Mouse (Mus musculus): ENCODE measurements around the gene Plekha4. TPM values are rescaled to one million over a fixed set of nuclear protein-coding genes. Genes with fewer than 3 reads are reported as not detected.
"Not testable (repeated sequence)": the region's sequence is repeated elsewhere in the genome, so short reads cannot be mapped to it uniquely, and the experiment has no call there.

Gene Plekha4
- total RNA-seq, 2 experiments from 2014 or later, result 0.90 to 2.7 TPM

- intact Hi-C loops (cut with DNase I), result no loop called here
- DNase-seq, result no peak
Measured at GRCm38 (mm10) chr7:45508561-45508960, 17.6 kb upstream of the Plekha4 start.

DNA sequence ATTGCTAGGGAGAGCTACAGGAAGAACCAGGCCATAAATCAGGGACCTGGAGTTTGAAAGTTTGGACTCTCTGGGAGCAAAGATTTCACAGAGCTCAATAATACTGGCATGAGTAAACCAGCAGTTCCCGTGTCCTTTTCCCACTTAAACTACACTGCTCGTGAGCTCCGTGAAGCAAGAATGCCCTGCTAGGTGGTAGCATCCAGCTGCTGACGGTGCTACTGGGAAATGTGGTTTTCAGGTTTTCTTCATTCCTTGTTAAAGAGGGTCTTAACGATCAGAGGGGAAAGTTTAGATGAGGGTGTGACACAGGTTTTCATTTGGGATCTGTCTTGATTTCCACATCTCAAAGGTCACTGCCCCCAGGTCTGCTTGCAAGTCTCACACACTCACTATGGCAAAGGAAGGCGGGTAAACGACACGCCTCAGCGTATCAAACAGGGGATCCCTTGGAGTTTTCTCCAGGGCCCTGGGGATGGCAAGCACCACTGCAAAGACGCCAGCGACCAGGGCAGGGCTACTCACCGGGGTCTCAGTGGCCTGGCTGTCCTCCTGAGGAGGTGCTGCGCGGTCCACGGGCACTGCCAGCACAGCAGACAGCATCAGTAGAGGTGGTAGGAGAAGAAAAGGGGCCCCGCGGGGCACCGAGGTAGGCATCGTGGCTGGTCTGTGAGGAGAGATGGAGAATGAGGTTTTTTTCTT is 16.8 kb upstream of the Plekha4 start:
- intact Hi-C loops (cut with DNase I), result no loop called here
- DNase-seq, result no peak

DNA sequence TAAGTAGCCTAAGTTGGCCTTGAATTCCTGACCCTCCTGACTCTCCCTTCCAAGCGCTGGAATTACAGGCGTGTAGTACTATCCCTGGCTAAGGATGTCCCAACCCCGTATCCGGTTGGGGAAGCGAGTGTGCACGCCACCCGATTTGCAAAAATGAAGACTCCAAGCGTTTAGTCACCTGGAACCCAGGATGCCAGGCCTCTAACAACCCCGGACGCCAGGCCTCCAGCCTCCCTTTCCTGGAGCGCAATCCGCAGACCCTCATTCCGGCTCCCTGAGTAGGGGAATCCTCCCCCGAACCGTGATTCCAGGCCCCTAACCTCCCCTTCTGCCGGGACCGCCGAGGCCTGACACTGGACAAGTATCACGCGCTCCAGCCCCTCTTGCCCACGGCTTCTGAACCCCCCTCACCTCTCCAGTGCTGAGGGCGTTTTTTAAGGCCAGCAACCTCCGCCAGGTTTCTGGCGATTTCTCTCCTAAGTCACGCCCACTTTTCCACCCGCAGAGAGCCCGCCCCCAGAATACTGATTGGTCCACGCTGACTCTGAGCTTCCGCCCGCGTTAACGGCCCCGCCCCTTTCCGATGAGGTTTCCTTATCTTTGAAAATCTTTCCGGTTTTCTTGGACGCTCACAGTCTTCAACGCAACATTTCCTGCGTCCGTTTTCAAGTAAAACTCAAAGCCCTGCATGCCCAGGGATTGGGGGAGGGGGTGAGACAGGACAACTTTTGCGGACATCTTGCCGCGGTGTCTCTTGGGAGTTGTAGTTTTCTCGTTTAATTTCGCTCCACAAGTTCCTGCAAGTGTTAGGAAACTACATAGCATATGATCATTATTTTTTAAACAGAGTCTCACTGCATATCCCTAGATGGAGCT is 16.0 kb upstream of the Plekha4 start, which contains the start of gene Nucb1:
Gene Nucb1 (minus strand): TSS at position 495 of the 876 bp plus-strand sequence.
- DNase-seq, result peak; percentile 92
- intact Hi-C loops (cut with DNase I), result no loop called here

DNA sequence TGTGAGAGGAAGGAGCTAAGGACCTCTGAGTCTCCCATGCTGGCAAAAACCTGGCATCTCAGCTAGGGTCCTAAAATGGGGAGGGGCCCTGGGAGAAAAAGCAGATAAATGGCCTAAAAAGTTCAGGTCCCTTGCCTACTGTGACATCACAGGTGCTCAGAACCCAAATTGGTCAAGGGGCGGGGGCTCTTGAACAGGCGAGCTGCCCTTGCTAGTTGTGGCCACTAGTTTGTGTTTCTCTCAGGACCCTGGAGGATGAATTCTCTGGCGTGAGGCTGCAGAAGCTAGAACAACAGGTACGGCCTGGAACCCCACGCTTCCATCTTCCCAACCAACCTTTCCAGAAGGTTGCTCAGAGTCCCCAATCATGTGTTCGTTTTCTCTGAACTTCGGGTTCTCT is 11.7 kb upstream of the Plekha4 start:
- DNase-seq, result no peak
- intact Hi-C loops (cut with DNase I), result no loop called here

- no peak for DNase-seq
- intact Hi-C loops (cut with DNase I), result no loop called here
Measured at GRCm38 (mm10) chr7:45515436-45515835, 10.7 kb upstream of the Plekha4 start.

DNA sequence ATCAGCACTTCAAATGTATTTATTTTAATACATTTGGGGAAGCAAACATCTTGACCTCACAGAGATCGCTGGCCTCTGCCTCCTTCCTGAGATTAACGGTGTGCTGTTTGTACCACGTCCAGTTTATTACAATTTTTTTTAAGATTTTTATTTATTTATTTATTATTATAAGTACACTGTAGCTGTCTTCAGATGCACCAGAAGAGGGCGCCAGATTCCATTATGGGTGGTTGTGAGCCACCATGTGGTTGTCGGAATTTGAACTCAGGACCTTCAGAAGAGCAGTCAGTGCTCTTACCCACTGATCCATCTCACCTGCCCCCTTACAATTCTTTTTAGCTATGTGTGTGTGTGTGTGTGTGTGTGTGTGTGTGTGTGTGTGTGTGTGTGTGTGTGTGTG is 9.3 kb upstream of the Plekha4 start:
- intact Hi-C loops (cut with DNase I); DNase-seq: not testable (repeated sequence)

- no peak for DNase-seq
- intact Hi-C loops (cut with DNase I), result no loop called here
Measured at GRCm38 (mm10) chr7:45518618-45519017, 7.5 kb upstream of the Plekha4 start.

GRCm38 (mm10) chr7:45519345-45520120 is 6.6 kb upstream of the Plekha4 start:
- DNase-seq, result no peak
- intact Hi-C loops (cut with DNase I), result no loop called here

DNA sequence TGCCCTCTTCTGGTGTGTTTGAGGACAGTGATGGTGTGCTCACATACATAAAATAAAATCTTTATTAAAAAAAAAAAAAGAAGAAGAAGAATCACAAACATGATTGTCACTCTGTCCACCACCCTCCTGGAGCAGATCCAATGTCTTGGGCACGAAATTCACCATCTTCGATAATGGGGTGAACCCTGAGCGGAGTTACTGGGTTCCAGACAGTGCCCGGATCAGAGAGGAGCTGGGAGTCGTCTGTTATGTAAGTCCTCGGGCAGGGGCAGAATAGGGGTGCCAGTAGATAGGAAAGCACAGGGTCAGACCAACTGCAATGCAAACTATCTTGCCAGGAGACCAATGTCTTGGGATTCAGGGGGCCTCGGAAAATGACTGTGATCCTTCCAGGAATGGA is 5.5 kb upstream of the Plekha4 start:
- DNase-seq, result no peak
- intact Hi-C loops (cut with DNase I), result no loop called here

DNA sequence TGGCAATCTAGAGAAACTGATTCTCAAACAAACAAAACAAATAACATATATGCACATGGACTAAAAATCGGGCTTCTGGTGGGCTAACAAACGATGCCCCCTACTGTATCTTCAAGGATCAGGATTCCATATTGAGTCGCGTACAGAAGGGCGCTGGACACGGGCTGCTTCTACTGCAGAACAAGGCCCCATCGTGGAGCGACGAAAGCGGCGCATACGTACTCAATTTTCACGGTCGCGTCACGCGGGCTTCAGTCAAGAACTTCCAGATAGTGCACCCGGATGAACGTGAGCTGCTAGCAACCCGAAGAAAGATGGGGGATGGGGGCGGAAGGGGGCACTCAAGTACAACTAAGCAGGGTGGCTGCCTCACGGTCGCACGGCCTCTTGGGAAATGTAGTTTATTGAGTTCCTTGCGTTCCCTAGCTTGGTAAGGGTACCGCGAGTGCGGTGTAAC is 4.4 kb upstream of the Plekha4 start:
- intact Hi-C loops (cut with DNase I), result no loop called here
- peak; percentile 90 for DNase-seq

DNA sequence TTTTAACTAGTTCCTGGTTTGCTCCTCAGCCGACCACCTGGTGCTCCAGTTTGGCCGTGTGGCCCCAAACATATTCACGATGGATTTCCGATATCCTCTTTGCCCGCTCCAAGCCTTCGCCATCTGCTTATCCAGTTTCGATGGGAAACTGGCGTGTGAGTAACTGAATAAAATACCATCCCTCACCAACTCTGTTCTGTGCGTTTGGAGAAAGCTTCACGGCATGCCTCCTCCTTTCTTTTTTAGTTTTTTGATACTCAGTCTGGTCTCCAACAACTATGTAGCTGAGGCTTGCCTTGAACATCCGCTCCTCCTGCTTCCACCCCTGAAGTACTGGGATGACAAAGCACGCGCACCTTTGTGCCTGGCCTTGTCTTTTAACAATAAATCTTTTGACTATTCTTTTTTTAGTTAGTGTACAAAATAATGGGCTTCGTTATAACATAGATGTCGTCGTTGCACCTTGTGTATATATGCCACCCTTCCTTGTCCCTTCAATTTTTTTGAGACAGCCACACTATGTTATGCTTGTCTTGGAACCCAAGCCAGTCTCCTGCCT is 3.9 kb upstream of the Plekha4 start:
- intact Hi-C loops (cut with DNase I), result no loop called here
- no peak for DNase-seq

DNA sequence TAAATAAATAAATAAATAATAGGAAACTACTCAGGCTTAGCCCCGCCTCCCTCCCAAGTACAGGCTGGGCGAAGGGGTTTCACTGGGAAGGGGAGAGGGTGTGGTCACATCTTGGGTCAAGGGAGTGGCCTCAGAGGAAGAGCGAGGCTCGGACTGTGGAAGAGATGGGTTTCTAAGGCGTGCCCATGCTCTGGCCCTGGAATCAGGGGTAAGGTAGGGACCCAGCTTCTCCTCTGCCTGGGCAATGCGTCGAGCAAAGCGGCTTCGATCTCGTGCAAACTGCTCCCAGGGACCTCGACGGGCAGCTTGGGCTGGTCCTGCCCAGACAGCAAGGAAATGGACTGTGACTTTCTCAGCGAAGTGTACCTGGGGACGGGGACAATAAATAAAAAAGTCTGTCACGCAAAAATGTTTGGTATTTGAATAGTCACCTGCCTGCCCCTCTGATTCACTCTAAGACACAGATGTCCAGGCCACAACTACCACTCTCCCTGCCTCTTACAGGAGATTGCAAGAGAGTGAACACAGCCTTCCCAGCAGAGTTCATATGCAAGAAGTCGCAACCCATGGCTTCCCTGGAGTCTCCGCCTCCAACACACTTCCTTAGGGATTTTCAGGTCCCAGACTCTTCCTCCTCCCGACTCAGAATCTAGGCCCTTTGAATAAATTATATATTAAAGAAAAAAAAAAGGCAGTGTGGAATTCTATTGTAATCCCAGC is 3.0 kb upstream of the Plekha4 start:
- intact Hi-C loops (cut with DNase I), result no loop called here
- DNase-seq, result no peak

DNA sequence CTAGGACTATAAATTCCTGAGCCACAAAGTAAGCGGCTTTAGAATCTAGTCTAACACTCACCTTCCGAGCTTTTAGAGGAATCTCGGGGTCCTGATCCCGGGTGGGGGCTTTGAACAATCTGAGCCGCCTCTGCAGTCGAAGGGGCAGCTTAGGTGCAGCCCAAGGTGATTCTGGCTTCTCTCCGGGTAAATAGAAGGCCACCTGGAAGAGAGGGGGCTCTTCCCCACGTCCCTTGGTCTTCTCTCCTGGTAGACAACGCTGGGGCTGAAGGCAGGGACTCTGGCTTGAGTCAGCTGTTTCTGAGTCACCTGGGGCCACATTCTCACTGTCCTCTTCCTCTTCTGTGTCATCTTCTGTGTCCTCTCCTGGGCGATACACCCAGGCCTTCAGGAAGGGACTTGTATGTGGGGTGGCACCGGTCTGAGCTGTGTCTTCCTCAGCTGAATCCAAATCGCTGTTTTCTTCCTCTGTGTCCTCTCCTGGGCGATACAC is 2.4 kb upstream of the Plekha4 start:
- DNase-seq, result no peak
- intact Hi-C loops (cut with DNase I), result no loop called here

DNA sequence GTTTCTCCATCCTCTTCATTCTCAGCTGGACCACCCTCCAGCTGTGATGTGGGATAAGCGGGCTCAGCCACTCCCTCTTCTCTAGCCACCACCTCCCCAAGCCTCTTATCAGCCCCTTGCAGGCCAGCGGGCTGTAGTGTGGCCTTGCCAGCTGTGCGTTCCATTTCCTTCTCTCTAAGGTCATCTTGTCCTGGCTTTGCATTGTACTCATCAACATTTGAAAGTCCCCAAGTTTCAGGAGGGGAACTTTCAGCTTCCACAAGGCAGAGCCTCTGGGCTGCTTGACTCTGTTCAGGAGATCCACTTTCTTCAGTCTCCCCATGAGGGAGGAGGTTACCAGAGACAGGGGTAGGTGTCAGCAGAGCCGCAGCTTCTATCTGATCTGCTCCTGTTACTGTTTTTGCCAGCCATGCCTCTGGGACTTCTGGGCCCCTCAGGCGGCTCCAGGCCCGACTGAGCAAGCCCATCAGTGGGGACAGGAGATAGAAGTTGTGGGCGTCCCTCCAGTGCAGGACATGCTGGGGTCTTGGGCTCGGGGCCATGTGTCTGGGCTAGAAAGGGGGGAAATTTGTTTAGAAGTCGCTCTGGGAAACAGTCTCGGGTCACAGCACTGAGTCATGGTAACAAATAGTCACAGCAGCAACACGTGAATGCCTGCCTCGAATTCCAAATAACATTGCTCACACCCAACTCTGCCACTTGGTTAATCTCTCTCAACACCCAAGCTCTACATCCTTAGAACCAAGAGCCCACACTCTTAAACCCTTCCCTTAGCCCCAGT is 1.1 kb upstream of the Plekha4 start:
- intact Hi-C loops (cut with DNase I), result no loop called here
- peak; percentile 40 for DNase-seq

GRCm38 (mm10) chr7:45526474-45527120 is 467 bp downstream of the Plekha4 start:
- no peak for DNase-seq
- intact Hi-C loops (cut with DNase I), result no loop called here

- DNase-seq; intact Hi-C loops (cut with DNase I): not testable (repeated sequence)
Measured at GRCm38 (mm10) chr7:45527169-45527568, 1.0 kb downstream of the Plekha4 start.

GRCm38 (mm10) chr7:45529461-45529860 is 3.3 kb downstream of the Plekha4 start:
- intact Hi-C loops (cut with DNase I), result no loop called here
- DNase-seq, result no peak

DNA sequence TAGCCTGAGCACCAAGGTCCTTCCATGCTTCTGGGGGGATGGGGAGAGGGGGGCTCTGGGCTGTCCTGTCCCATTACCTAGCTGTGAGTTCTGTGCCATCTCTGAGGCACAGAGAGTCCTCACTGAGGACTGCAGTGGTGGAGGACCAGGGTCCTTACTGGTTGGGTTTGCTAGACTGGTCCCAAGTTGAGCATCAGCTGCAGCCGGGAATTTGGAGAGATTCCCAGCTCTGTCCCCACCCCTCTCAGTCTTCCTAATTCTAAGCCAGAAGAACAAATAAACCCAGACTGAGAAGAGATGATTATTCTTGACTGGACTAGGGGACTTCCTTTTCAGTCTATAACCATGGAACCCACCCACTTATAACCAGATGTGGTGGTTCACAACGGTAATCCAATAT is 4.5 kb downstream of the Plekha4 start:
- intact Hi-C loops (cut with DNase I), result no loop called here
- DNase-seq, result no peak

- intact Hi-C loops (cut with DNase I), result no loop called here
- no peak for DNase-seq
Measured at GRCm38 (mm10) chr7:45535676-45536075, 9.5 kb downstream of the Plekha4 start.

Data from left cerebral cortex, postnatal 4 days (tissue).